Mouse (Mus musculus) forebrain, postnatal 0 days (tissue): ENCODE data around the gene Pla2g15. TPM values are rescaled to one million over a fixed set of nuclear protein-coding genes. Genes with fewer than 3 reads are reported as not detected.
A peak's percentile ranks its signal among the peaks of the same experiment; 100 is the strongest.

Source experiments
- ATAC-seq: fragments of 200-750 bp; cut with Nextera tagmentation; 2 replicates; pipeline ENCODE4 v1.8.0; 2017; ENCODE audit warnings: mild to moderate bottlenecking, moderate library complexity
- DNase-seq: peaks from one replicate; pipeline ENCODE4 v3.0.0-alpha.2; 2015
- H3K27ac ChIP-seq: fragments of 300-500 bp; sonication (generic); 2 replicates; pipeline ENCODE4 v1.5.1; 2014; ENCODE audit warnings: low read depth, mild to moderate bottlenecking, antibody characterized with exemption, low read length, moderate library complexity, mixed read lengths
- H3K27me3 ChIP-seq: fragments of 300-500 bp; sonication (generic); 2 replicates; pipeline ENCODE4 v1.6.1; 2014; ENCODE audit warnings: mild to moderate bottlenecking, low read length, mixed read lengths; ENCODE audit not compliant: insufficient read depth
- H3K36me3 ChIP-seq: fragments of 300-500 bp; sonication (generic); 2 replicates; pipeline ENCODE4 v1.6.1; 2014; ENCODE audit warnings: mild to moderate bottlenecking, moderate library complexity; ENCODE audit not compliant: insufficient read depth
- H3K4me1 ChIP-seq: fragments of 300-500 bp; sonication (generic); 2 replicates; pipeline ENCODE4 v1.6.1; 2014; ENCODE audit warnings: antibody characterized with exemption; ENCODE audit not compliant: insufficient read depth
- H3K4me2 ChIP-seq: fragments of 300-500 bp; sonication (generic); 2 replicates; pipeline ENCODE4 v1.6.1; 2014; ENCODE audit warnings: low read depth, mild to moderate bottlenecking, moderate library complexity
- H3K4me3 ChIP-seq: fragments of 300-500 bp; sonication (generic); 2 replicates; pipeline ENCODE4 v1.5.1; 2014; ENCODE audit warnings: low read depth, low read length, mixed read lengths
- H3K9ac ChIP-seq: fragments of 300-500 bp; sonication (generic); 2 replicates; pipeline ENCODE4 v1.6.1; 2014; ENCODE audit warnings: mild to moderate bottlenecking
- H3K9me3 ChIP-seq: fragments of 300-500 bp; sonication (generic); 2 replicates; pipeline ENCODE4 v1.6.1; 2016; ENCODE audit warnings: low read length
- CTCF ChIP-seq: sonication (generic); IDR thresholded peaks from 2 replicates; pipeline ENCODE4 v1.5.1; 2016; ENCODE audit warnings: antibody characterized with exemption, control low read depth, low read depth
- whole genome bisulfite sequencing: fragments of 180-500 bp; shearing (Covaris S2); extraction: QIAGEN DNeasy Blood & Tissue Kit; methylation state at CpG from one replicate; pipeline ENCODE4 v1.1.7; 2014; 5-methylcytosine and 5-hydroxymethylcytosine counted together
- polyA plus RNA-seq: library from polyadenylated mRNA; unstranded; fragments of >200 nt; fragmentation: Nextera tagmentation; extraction: Ambion mirVana; gene quantifications from 2 replicates; pipeline ENCODE4 v1.2.1, GENCODE M21; 2015
- total RNA-seq: library from RNA; depleted of rRNA; stranded (reverse); fragments of >200 nt; gene quantifications from 2 replicates; pipeline ENCODE4 v1.2.3, GENCODE M21; 2014

Pla2g15 gene
- total and polyA plus RNA-seq, 2 experiments from 2014 or later, result 15.6 to 17.8 TPM

DNA sequence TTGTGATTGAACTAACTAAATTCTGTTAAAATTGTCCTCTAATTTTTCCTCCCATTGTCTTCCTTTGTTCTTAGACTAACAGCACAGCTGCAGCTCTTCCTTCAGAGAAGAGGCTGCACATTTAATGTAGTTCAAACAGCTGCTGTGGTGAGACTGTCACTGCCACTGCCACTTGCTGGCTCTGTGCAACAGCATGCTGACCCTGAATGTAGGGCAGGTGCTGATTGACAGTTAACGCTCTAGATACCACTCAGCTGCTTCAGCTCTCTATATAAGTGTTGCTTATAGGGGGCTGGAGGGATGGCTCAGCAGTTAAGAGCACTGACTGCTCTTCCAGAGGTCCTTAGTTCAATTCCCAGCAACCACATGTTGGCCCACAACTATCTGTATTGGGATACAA, 37.7 kb upstream of the Pla2g15 start:
- no peak for DNase-seq

DNA sequence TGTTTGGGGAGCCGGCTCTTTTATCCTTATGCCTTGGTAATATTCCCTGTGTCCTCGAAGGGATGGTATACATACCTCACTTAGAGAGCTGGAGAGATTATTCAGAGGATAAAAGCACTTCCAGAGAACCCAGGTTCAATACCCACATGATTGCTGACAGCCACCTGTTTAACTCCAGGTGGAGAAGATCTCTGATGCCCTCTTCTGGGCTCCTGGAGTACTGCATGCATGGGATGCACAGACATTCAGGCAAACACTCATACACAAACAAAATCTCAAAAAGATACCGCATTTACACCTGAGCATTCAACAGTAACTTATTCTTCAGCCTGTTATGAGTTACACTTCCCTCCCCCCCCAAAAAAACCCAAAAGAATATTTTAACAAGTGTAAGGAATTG, 34.3 kb upstream of the Pla2g15 start:
- Histone ChIP-seq H3K4me2 (no peak overlapping the region), H3K4me3 (no peak overlapping the region), H3K36me3 (peaks cover 13% of the 10 kb centered on the region; the same call in 1 of the 2 replicates), H3K9ac (no peak overlapping the region), H3K27me3 (no peaks in the 10 kb centered on the region), H3K27ac (no peak overlapping the region), H3K4me1 (no peaks in the 10 kb centered on the region), H3K9me3 (no peaks in the 10 kb centered on the region)
- peak; percentile 55 for TF ChIP-seq CTCF
- DNase-seq (peak; percentile 8), ATAC-seq (no peak)
- WGBS, result 96% methylated on average over 3 of the region's 3 CpGs

More for the DNA sequence above, 37.7 kb upstream of the Pla2g15 start:
- no peak for TF ChIP-seq CTCF
- H3K4me3 ChIP-seq, result no peak overlapping the region
- no peaks in the 10 kb centered on the region for H3K9me3 ChIP-seq
- H3K27ac ChIP-seq, result no peak overlapping the region
- H3K4me2 ChIP-seq, result no peak overlapping the region
- H3K9ac ChIP-seq, result no peak overlapping the region
- H3K36me3 ChIP-seq, result peaks cover 24% of the 10 kb centered on the region
- H3K27me3 ChIP-seq, result no peaks in the 10 kb centered on the region
- WGBS, result 82% methylated on average over 1 of the region's 1 CpGs
- no peak for ATAC-seq
- no peaks in the 10 kb centered on the region for H3K4me1 ChIP-seq

DNA sequence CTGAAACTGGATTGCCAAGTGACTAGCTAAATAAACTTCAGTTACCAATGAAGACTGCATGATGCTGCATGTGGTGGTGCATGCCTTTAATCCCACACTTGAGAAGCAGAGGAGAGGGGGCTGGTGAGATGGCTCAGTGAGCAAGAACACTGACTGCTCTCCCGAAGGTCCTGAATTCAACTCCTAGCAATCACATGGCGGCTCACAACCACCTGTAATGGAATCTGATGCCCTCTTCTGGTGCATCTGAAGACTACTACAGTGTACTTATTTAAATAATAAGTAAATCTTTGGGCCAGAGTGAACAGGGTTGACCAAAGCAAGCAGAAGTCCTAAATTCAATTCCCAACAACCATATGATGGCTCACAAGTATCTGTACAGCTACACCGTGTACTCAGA, 26.8 kb upstream of the Pla2g15 start:
- WGBS, result 82% methylated on average over 3 of the region's 3 CpGs
- H3K4me2 ChIP-seq, result no peak overlapping the region
- H3K27ac ChIP-seq, result no peak overlapping the region
- H3K36me3 ChIP-seq, result peaks cover 13% of the 10 kb centered on the region
- H3K4me1 ChIP-seq, result no peaks in the 10 kb centered on the region; the same call in 1 of the 2 replicates
- DNase-seq (no peak), ATAC-seq (no peak)
- H3K4me3 ChIP-seq, result no peak overlapping the region
- no peaks in the 10 kb centered on the region for H3K9me3 ChIP-seq
- no peak overlapping the region for H3K9ac ChIP-seq
- H3K27me3 ChIP-seq, result no peaks in the 10 kb centered on the region
- no peak for TF ChIP-seq CTCF

DNA sequence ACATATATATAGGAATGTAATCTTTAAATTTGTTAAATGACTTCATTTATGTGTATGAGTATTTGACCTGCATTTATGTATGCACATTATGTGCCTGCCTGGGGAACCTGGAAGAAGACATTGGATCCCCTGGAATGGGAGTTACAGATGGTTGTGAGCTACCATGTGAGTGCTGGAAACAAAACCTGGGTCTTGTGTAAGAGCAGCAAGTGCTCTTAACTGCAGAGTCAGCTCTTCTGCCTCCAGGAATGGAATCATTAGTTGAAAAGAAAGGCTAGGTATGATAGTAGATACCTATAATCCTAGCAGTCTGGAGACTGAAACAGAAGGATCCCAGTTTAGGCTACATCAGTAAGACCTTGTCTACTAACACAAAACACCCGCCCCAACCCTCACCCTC, 24.1 kb upstream of the Pla2g15 start:
- no peak for TF ChIP-seq CTCF
- H3K4me2 ChIP-seq, result no peak overlapping the region
- peaks cover 15% of the 10 kb centered on the region for H3K36me3 ChIP-seq
- ATAC-seq (no peak), DNase-seq (no peak)
- H3K9ac ChIP-seq, result no peak overlapping the region
- no peaks in the 10 kb centered on the region for H3K27me3 ChIP-seq
- H3K27ac ChIP-seq, result no peak overlapping the region
- H3K4me3 ChIP-seq, result no peak overlapping the region
- 73% methylated on average over 1 of the region's 1 CpGs for WGBS
- no peaks in the 10 kb centered on the region; the same call in 1 of the 2 replicates for H3K4me1 ChIP-seq
- no peaks in the 10 kb centered on the region for H3K9me3 ChIP-seq

DNA sequence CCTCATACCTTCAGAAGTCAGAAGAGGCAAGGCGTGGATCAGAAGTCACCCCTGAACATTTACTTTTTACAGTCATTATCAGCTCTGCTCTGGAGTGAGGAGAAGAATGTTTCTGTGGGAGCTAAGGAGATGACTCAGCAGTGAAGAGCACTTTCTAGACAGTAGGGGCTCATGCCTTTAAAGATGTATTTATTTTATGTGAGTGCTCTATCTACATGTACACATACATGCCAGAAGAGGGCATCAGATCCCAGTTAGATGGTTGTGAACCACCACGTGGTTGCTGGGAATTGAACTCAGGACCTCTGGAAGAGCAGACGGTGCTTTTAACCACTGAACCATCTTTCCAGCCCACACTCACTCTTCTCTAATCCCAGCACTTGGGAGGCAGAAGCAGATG, 23.1 kb upstream of the Pla2g15 start:
- no peak overlapping the region for H3K4me2 ChIP-seq
- no peak overlapping the region for H3K4me3 ChIP-seq
- DNase-seq (no peak), ATAC-seq (no peak)
- H3K27me3 ChIP-seq, result no peaks in the 10 kb centered on the region
- H3K4me1 ChIP-seq, result no peaks in the 10 kb centered on the region; the same call in 1 of the 2 replicates
- WGBS, result 82% methylated on average over 3 of the region's 3 CpGs
- H3K36me3 ChIP-seq, result peaks cover 21% of the 10 kb centered on the region
- H3K27ac ChIP-seq, result no peak overlapping the region
- H3K9ac ChIP-seq, result no peak overlapping the region
- no peak for TF ChIP-seq CTCF
- H3K9me3 ChIP-seq, result no peaks in the 10 kb centered on the region

DNA sequence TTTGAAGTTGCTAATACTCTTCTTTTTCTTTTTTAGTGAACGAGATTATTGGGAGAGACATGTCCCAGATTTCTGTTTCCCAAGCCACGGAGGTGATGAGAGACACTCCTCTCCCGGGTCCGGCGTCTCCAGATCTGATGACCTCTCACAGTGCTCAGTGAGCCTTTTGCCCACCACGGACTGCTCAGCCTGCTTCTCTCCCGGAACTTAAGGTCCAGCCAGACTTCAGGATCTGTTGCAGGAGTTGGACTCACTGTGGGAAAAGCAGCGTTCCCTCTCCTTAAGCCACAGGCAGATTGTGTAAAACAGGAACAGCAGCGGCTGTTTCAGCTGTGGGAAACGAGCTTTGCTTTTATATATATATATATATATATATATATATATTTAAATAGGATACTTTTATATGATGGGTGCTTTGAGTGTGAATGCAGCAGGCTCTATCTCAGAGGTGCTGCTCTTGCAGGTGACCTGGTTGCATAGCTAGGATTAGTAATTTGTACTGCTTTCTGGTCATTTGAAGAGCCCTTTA, 22.3 kb upstream of the Pla2g15 start:
- ATAC-seq (no peak), DNase-seq (no peak)
- no peak for TF ChIP-seq CTCF
- no peak overlapping the region for H3K27ac ChIP-seq
- H3K4me2 ChIP-seq, result no peak overlapping the region
- no peaks in the 10 kb centered on the region for H3K9me3 ChIP-seq
- no peak overlapping the region for H3K9ac ChIP-seq
- H3K27me3 ChIP-seq, result no peaks in the 10 kb centered on the region
- WGBS, result 92% methylated on average over 10 of the region's 10 CpGs
- H3K4me3 ChIP-seq, result no peak overlapping the region
- no peaks in the 10 kb centered on the region; the same call in 1 of the 2 replicates for H3K4me1 ChIP-seq
- peaks cover 27% of the 10 kb centered on the region for H3K36me3 ChIP-seq

DNA sequence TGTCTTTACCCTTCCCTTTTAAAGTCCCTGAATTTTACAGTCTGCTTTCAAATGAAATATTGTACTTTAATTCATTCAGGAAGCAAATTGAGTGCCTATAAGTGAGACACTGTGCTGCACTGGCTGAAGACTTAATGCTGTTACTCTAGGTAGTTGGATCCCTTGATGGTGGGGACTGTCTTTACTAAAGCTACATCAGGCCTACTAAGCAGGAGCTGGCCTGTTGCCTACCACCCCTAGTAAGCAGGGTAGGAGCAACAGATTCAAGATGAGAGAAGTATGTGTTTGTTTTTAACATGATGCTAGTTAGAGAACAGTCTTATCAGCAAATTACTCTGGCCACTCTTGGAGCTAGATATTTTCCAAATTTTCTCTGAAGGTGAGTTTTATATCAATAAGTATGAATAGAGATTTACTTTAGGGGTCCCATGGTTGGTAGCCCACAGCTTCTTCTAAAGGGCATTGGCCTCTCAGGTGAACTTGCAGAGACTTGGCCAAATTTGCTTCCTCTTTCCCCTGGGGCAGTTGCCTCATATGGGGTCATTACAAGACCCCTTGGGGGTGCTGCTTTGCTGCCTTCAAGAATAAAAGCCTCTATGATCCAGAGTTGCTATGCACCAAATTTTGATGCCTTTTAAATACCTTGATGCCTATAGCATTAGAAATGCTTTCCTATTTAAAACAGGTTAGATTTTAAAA, 20.8 kb upstream of the Pla2g15 start:
- Histone ChIP-seq H3K4me3 (no peak overlapping the region), H3K9me3 (no peaks in the 10 kb centered on the region), H3K27me3 (peaks cover 7% of the 10 kb centered on the region), H3K4me1 (no peaks in the 10 kb centered on the region; the same call in 1 of the 2 replicates), H3K9ac (no peak overlapping the region), H3K4me2 (no peak overlapping the region), H3K36me3 (peaks cover 27% of the 10 kb centered on the region), H3K27ac (no peak overlapping the region)
- ATAC-seq (no peak), DNase-seq (no peak)
- TF ChIP-seq CTCF, result no peak
